Mouse (Mus musculus) adrenal gland, postnatal 4 days (tissue): ENCODE data around the gene Diras1. TPM values are rescaled to one million over a fixed set of nuclear protein-coding genes. Genes with fewer than 3 reads are reported as not detected.

Source experiments
- DNase-seq, 2 experiments: peaks; one replicate each; pipeline ENCODE4 v3.0.0; 2021 to 2022; ENCODE audit warnings: low spot score in 2 of 2, mixed read lengths in 2 of 2
- total RNA-seq, 2 experiments: library from RNA; stranded (reverse); gene quantifications; 2 replicates each; pipeline ENCODE4 v1.2.3; 2021

Gene Diras1
- total RNA-seq, 2 experiments from 2014 or later, result 2.9 to 3.5 TPM

GRCm38 (mm10) chr10:81029031-81029430 lies 3.6 kb upstream of the Diras1 start:
- no peak for DNase-seq

GRCm38 (mm10) chr10:81028219-81028618 lies 2.8 kb upstream of the Diras1 start:
- DNase-seq, result no peak

- DNase-seq, result no peak
These were observed 1.9 kb upstream of the Diras1 start for GRCm38 (mm10) chr10:81027331-81027730.

GRCm38 (mm10) chr10:81026857-81027256 lies 1.4 kb upstream of the Diras1 start:
- no peak for DNase-seq

- no peak for DNase-seq
These were observed 328 bp downstream of the Diras1 start for GRCm38 (mm10) chr10:81025047-81025621.

- no peak for DNase-seq
These were observed 1.0 kb downstream of the Diras1 start for GRCm38 (mm10) chr10:81024346-81024937.

- no peak for DNase-seq
These were observed 2.7 kb downstream of the Diras1 start for GRCm38 (mm10) chr10:81022744-81023143.

- no peak for DNase-seq
These were observed 3.8 kb downstream of the Diras1 start for GRCm38 (mm10) chr10:81021547-81022110.

- no peak for DNase-seq
These were observed 5.3 kb downstream of the Diras1 start for GRCm38 (mm10) chr10:81020207-81020606.

GRCm38 (mm10) chr10:81019687-81020086 lies 5.8 kb downstream of the Diras1 start:
- no peak for DNase-seq

- DNase-seq, result no peak
These were observed 7.1 kb downstream of the Diras1 start for GRCm38 (mm10) chr10:81018326-81018725.

GRCm38 (mm10) chr10:81016645-81017044 lies 8.8 kb downstream of the Diras1 start:
- peak in 1 of 2 experiments; percentile 44 for DNase-seq

- no peak for DNase-seq
These were observed 9.8 kb downstream of the Diras1 start for GRCm38 (mm10) chr10:81015666-81016065.

- peak; percentile 90 to 95 for DNase-seq
These were observed 10.8 kb downstream of the Diras1 start, which contains the start of gene Gng7 for GRCm38 (mm10) chr10:81014393-81015384. Gene Gng7 (minus strand): TSS chr10:81014945.

- DNase-seq, result no peak
These were observed 14.6 kb downstream of the Diras1 start for GRCm38 (mm10) chr10:81010851-81011250.

- no peak for DNase-seq
These were observed 18.2 kb downstream of the Diras1 start for GRCm38 (mm10) chr10:81007240-81007639.

GRCm38 (mm10) chr10:81006005-81006677 lies 19.3 kb downstream of the Diras1 start:
- no peak for DNase-seq

GRCm38 (mm10) chr10:81001161-81001560 lies 24.3 kb downstream of the Diras1 start:
- DNase-seq, result no peak

- DNase-seq, result no peak
These were observed 25.0 kb downstream of the Diras1 start for GRCm38 (mm10) chr10:81000197-81001062.
